ENCODE assay signal across 24 mouse cellular contexts in genomic region chr16:25580216-25580615, GRCm38 (mm10).
DNase-seq lines count a peak whose midpoint lies in the region; ATAC-seq and TF ChIP-seq lines count a peak whose summit lies in the region.
"Had no signal": no experiment of that assay in that cellular context is flagged by ENCODE, and none has a peak within 500 bp of the region (broad histone marks: within the 10 kb centered on the region; RNA-seq: fewer than 3 reads in every experiment).

No protein-coding gene starts in this region.

- no peak for TF ChIP-seq CTCF in stomach, postnatal 0 days (IDR thresholded peaks at IDR 0.05; ENCODE audit: low read depth)

- no peaks in the 10 kb centered on the region for H3K9me3 ChIP-seq in stomach, postnatal 0 days (ENCODE audit: control insufficient read depth, low read length)
- H3K9me3 ChIP-seq: heart, embryonic 10.5 days; heart, embryonic 13.5 days had no signal

- no peak for ATAC-seq in stomach, postnatal 0 days (ENCODE audit: low FRiP score, low TSS enrichment)
- ATAC-seq: activated CD4-positive, CD25-positive, alpha-beta regulatory T cell, adult 4 months; forebrain, embryonic 14.5 days; forebrain, postnatal 0 days; hindbrain, postnatal 0 days had no signal

- no peak overlapping the region for H3K27ac ChIP-seq in stomach, postnatal 0 days (replicated peaks)
- H3K27ac ChIP-seq: heart, adult 2 months; heart, embryonic 10.5 days; heart, embryonic 13.5 days; hindbrain, embryonic 14.5 days; hindbrain, postnatal 0 days had no signal

- H3K27me3 ChIP-seq in stomach, postnatal 0 days (ENCODE audit: control insufficient read depth, insufficient read depth, low read length): no peaks in the 10 kb centered on the region
- H3K27me3 ChIP-seq: heart, embryonic 13.5 days had no signal

- H3K4me1 ChIP-seq in stomach, postnatal 0 days (replicated peaks; ENCODE audit: control insufficient read depth, insufficient read depth): no peaks in the 10 kb centered on the region
- H3K4me1 ChIP-seq: heart, embryonic 13.5 days had no signal

- no peaks in the 10 kb centered on the region for H3K36me3 ChIP-seq in stomach, postnatal 0 days (ENCODE audit: control insufficient read depth, insufficient read depth, low read length)
- H3K36me3 ChIP-seq: heart, embryonic 10.5 days; heart, embryonic 13.5 days had no signal

- H3K9ac ChIP-seq in stomach, postnatal 0 days (ENCODE audit: low read length): no peak overlapping the region
- H3K9ac ChIP-seq: forebrain, postnatal 0 days; heart, embryonic 13.5 days; hindbrain, embryonic 14.5 days had no signal

- WGBS in stomach, postnatal 0 days: 65% methylated on average over 6 of the region's 6 CpGs

- DNase-seq in layer of hippocampus, adult 11-12 months (ENCODE audit: low spot score): peak; percentile 7
- no peak for DNase-seq in layer of hippocampus, postnatal 25 days (ENCODE audit: extremely low spot score in 1 of 2, low spot score in 1 of 2)
- peak; percentile 10 to 11 for DNase-seq in layer of hippocampus, postnatal 36 days
- DNase-seq in layer of hippocampus, postnatal 10 days (ENCODE audit: low spot score in 2 of 2): no peak
- DNase-seq in forelimb bud, embryonic 11.5 days (ENCODE audit: low read depth, low spot score): peak; percentile 39
- no peak for DNase-seq in stomach, postnatal 0 days (ENCODE audit: low spot score)
- DNase-seq in cerebellum, postnatal 36 days: no peak
- DNase-seq in urinary bladder, adult 2 months (ENCODE audit: low spot score): no peak
- DNase-seq: adrenal gland, adult 8-10 months; adrenal gland, postnatal 25 days; cerebellum, adult 11 months; cerebellum, adult 8-10 months; cerebellum, postnatal 10 days; forebrain, postnatal 0 days; gastrocnemius, postnatal 25 days; heart, adult 2 months; heart, postnatal 14 days; heart, postnatal 4 days had no signal

- H3K4me2 ChIP-seq in stomach, postnatal 0 days (replicated peaks; ENCODE audit: low read depth): no peak overlapping the region
- H3K4me2 ChIP-seq: heart, embryonic 13.5 days; hindbrain, embryonic 14.5 days had no signal

- no peak overlapping the region for H3K4me3 ChIP-seq in stomach, postnatal 0 days (ENCODE audit: low read depth, low read length)
- H3K4me3 ChIP-seq: heart, adult 2 months; heart, embryonic 10.5 days; heart, embryonic 13.5 days had no signal

- peak; percentile 85 for TF ChIP-seq EP300 in stomach, postnatal 0 days (optimal IDR thresholded peaks at IDR 0.05)

Comparison
In these comparisons a context has a peak if more than half of its experiments do, and no peak if none do; other contexts are left out.
1. DNase-seq: peak in layer of hippocampus, adult 11-12 months (single experiment), layer of hippocampus, postnatal 36 days (2 of 2) and forelimb bud, embryonic 11.5 days (single experiment); none in layer of hippocampus, postnatal 25 days (0 of 2), layer of hippocampus, postnatal 10 days (0 of 2), stomach, postnatal 0 days (single experiment), cerebellum, postnatal 36 days (0 of 2) and urinary bladder, adult 2 months (single experiment).